Mouse (Mus musculus): ENCODE results near the gene Srd5a1.
A peak's percentile ranks its signal among the peaks of the same experiment; 100 is the strongest.
"Not testable (repeated sequence)": the region's sequence is repeated elsewhere in the genome, so short reads cannot be mapped to it uniquely, and the experiment has no call there.

The Srd5a1 gene

GRCm38 (mm10) chr13:69611398-69612174, at the start of gene Srd5a1:
TSS of gene Srd5a1 (minus strand) at chr13:69611442.
- DNase-seq (ENCODE audit: low spot score): peak; percentile 97

GRCm38 (mm10) chr13:69654508-69654907, 43.3 kb upstream of the Srd5a1 start:
- DNase-seq (ENCODE audit: low spot score): no peak

DNA sequence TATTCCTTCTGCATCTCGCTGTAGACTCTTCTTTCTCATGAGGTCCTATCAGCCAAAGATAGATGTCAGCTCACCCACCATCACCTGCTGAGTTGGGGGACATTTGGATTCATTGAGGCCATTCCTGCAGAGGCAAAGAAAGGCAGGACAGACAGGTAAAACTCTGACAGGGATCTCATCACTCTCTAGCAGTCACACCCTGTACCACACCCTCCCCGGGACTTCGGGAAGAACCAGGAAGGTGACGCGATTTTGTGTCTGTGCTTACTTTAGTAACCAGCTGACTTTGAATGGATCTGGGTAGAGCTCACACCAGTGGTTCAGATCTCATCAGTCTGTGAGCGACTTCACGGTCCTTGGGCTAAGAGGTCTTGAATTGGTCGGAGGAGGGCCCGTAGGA, 35.2 kb upstream of the Srd5a1 start:
- DNase-seq (ENCODE audit: low spot score): no peak

DNA sequence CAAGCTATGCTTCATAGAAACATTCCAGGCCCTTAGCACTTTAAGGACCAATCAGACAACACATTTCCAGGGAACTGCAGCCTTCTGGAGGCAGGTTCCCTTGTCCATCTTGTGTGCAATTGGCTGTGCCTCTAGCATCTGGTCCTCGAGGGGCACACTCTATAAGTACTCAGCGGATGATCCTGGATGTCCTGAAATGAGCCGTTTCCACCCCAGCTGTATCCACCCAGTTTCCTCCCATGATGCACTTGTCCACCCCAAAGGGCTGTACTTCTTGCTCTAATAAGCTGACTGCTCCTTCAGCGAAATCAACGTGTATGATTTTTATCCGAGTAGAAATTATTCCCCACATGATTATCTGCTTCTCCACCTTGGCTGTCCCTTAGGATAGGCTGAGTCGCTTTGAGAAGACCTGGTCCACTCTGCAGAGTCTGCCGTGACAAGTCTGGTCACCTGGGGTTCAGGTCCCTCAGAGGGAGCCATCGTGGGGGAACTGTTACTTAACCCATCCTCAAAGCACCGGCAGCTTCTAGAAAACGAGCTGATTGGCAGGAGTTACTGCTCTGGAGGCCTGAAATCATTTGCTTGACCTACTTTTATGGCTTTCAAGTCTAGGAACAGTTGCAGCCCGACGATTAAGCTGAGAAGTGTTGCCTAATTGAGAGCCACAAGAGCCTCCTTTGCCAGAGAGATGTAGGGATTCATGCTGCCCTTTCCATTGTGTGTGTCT, 34.6 kb upstream of the Srd5a1 start:
- no peak for DNase-seq (ENCODE audit: low spot score)

GRCm38 (mm10) chr13:69644427-69645166, 33.4 kb upstream of the Srd5a1 start:
- DNase-seq (ENCODE audit: low spot score): no peak

- DNase-seq (ENCODE audit: low spot score): no peak
Observed at GRCm38 (mm10) chr13:69643937-69644336, 32.7 kb upstream of the Srd5a1 start.

DNA sequence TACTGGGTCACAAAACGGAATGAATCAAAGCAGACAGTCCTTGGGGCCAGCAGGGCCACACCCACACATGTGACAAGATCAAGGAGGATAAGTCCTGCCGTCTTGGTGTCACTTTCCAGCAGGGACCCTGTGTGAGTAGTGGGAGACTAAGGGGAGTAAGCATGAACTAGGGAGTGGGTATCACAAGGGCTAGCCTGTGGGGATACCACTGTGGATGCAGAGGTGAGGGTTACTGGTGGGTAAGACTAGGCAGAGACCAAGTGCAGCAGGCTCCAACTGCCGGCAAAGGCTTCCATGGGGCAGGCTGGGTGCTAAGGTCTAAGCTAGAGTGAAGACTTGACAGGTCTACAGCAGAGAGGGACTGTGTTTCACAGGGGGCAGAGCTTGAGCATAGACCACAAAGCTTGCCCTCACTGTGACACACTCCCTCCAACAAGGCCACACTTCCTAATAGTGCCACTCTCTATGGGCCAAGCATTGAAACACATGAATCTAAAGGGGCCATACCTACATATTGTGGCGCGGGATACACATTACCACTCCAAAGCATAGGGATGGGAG, 31.5 kb upstream of the Srd5a1 start:
- no peak for DNase-seq (ENCODE audit: low spot score)

DNA sequence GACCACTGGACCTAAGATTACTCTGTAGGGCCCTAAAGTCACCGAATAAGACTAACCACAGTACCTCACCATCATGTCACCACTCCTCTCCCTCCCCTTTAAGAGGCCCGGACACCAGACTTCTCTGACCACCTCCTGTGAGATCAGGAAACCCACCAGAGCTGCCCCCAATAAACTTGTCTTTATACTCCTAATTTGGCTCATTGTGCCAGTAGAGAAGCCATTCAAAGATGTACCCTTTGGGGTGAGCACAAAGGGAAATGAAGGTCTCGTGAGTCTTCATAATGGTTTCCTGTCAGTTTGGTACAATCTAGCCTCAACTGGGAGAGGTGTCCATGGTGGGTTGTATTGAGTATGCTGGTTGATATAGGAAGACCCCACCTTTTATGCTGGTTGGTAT, 29.8 kb upstream of the Srd5a1 start:
- no peak for DNase-seq (ENCODE audit: low spot score)

DNA sequence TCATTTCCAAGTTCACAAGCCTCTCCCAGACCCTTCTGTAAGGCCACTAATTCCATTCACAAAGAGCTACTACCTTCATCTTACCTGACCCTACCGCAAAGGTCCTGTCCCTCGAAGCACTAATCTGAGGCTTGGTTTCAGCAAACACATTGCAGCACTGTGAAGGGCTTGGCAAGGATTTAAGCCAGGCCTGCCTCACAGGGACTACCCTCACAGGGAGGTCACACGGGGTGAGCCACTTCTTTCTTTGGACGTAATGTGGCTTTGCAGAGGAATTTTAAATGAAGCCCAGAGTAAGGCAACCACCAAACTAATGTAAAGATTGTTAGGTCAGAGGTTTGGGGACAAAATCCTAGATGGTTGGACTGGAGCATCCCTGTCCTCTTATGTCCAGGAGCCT, 29.3 kb upstream of the Srd5a1 start:
- no peak for DNase-seq (ENCODE audit: low spot score)

- DNase-seq (ENCODE audit: low spot score): no peak
Observed at GRCm38 (mm10) chr13:69640126-69640525, 28.9 kb upstream of the Srd5a1 start.

GRCm38 (mm10) chr13:69639251-69639650, 28.0 kb upstream of the Srd5a1 start:
- no peak for DNase-seq (ENCODE audit: low spot score)

DNA sequence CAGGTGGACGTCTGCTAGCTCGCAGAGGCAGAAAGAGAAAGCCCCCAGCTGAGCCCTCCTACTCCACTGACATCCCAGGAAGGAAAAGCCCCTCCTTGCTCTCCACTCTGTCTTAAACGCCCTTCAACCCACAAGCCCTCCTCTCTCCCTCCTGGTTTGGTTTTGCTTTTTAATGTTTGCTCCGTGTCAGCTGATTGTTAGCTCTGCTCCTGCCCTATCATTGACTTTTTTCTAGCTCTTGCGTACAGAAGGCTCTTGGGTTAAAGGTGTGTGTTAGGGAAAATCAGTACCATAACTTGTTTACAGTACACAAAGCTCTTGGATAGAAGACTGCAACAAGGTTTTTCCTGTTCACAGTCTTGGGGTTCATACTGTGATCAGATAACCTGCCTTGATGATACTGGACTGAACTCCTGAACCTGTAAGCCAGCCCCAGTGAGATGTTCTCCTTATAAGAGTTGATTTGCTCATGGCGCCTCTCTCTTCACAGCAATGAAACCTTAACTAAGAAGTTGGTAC, 26.9 kb upstream of the Srd5a1 start:
- DNase-seq (ENCODE audit: low spot score): no peak

- no peak for DNase-seq (ENCODE audit: low spot score)
Observed at GRCm38 (mm10) chr13:69637657-69638056, 26.4 kb upstream of the Srd5a1 start.

- DNase-seq (ENCODE audit: low spot score): no peak
Observed at GRCm38 (mm10) chr13:69636816-69637215, 25.6 kb upstream of the Srd5a1 start.

DNA sequence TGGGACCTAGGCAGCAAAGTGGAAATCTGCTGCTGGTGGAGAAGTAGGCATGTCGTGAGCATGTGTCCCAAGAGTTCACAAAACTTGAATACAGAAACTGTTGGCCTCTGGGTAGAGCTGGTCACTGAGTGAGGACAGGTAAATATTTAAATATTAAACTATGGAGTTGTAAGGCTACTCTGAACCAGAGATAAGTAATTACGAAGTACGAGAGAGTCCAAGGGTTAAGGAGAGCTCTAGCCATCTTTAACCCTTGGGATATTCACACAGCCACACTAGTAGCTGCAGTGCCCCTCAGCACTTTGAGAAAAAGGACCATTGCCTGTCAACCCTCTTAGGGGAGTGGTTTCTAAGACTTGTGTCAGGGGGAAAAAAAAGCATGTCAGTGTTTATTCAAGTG, 25.1 kb upstream of the Srd5a1 start:
- DNase-seq (ENCODE audit: low spot score): no peak

DNA sequence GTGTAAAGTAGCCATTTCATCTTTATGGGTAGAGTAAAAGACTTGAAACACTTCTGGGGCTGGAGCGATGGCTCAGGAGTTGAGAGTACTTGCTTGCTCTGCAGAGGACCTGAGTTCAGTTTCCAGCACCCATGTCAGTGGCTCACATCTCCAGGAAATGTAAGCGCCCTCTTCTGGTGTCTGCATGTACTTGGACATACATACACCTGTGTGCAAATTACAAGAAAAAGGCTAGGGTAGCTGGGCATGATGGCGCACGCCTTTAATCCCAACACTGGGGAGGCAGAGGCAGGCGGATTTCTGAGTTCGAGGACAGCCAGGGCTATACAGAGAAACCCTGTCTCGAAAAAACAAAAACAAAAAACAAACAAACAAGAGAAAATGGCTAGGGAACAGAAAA, 24.6 kb upstream of the Srd5a1 start:
- not testable (repeated sequence) for DNase-seq (ENCODE audit: low spot score)

DNA sequence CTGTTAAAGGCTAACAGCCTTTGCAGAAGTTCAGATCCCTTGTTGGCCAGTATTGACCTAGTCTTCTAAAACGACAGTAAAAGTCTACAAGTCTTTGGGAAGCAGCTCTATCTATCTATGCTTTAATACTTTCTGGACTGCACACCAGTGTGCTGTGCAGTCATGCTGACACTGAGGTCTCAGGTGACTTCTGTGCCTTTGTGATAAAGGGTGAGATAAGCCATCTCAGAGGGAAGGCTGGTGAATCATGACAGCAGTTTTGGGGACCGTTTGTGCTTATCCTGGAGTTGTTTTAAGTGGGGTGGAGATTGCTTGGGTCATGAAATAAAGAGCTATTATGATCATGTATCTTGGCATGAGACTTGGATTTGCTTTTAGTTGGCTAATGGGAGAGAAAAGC, 22.7 kb upstream of the Srd5a1 start:
- DNase-seq (ENCODE audit: low spot score): no peak

- DNase-seq (ENCODE audit: low spot score): no peak
Observed at GRCm38 (mm10) chr13:69633551-69633950, 22.3 kb upstream of the Srd5a1 start.

- DNase-seq (ENCODE audit: low spot score): no peak
Observed at GRCm38 (mm10) chr13:69631659-69632058, 20.4 kb upstream of the Srd5a1 start.

- no peak for DNase-seq (ENCODE audit: low spot score)
Observed at GRCm38 (mm10) chr13:69631111-69631510, 19.9 kb upstream of the Srd5a1 start.

DNA sequence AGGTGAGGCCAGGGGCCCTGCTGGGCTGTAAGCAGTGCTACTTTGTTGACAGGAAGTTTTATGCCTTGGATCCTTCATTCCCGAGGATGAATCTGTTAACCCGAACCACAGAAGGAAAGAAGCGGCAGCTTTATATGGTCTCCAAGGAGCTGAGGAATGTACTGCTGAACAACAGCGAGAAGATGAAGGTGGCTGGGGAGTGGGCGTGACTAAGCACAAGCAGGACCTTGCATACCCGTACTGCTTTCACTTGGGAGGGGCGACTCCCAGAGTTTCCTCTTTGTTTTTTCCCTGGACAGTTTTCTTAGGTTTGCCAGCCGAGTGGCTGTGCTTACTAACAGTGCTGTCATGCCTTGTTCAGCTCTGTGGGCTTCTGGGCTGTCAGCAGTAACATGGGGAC, 19.3 kb upstream of the Srd5a1 start:
- no peak for DNase-seq (ENCODE audit: low spot score)

- DNase-seq (ENCODE audit: low spot score): no peak
Observed at GRCm38 (mm10) chr13:69627941-69628340, 16.7 kb upstream of the Srd5a1 start.

All from ovary, postnatal 10 days (tissue).